Mouse (Mus musculus) kidney, adult 2 months (tissue): ENCODE results near the gene Olfr679. TPM values are rescaled to one million over a fixed set of nuclear protein-coding genes. Genes with fewer than 3 reads are reported as not detected.
"Not testable (repeated sequence)": the region's sequence is repeated elsewhere in the genome, so short reads cannot be mapped to it uniquely, and the experiment has no call there.

Experiments used
- DNase-seq: peaks from one replicate; pipeline ENCODE4 v3.0.0; 2021
- H3K27ac ChIP-seq: fragments of 200-500 bp; 2 replicates; pipeline ENCODE4 v1.5.1; 2012; ENCODE audit warnings: low read depth, low read length, control low read depth, inconsistent platforms; ENCODE audit not compliant: insufficient read depth
- H3K27me3 ChIP-seq: fragments of 200-500 bp; replicated peaks from 2 replicates; pipeline ENCODE4 v1.6.1; 2012; ENCODE audit warnings: mild to moderate bottlenecking, moderate library complexity, low read length, inconsistent platforms; ENCODE audit not compliant: control insufficient read depth, insufficient read depth
- H3K36me3 ChIP-seq: fragments of 200-500 bp; 2 replicates; pipeline ENCODE4 v1.6.1; 2012; ENCODE audit warnings: mild to moderate bottlenecking, moderate library complexity, low read length, inconsistent platforms; ENCODE audit not compliant: control insufficient read depth, insufficient read depth
- H3K4me1 ChIP-seq: fragments of 200-500 bp; 2 replicates; pipeline ENCODE4 v1.6.1; 2011; ENCODE audit warnings: low read length; ENCODE audit not compliant: control insufficient read depth, insufficient read depth
- H3K4me3 ChIP-seq: fragments of 200-500 bp; 2 replicates; pipeline ENCODE4 v1.5.1; 2011; ENCODE audit warnings: mild to moderate bottlenecking, low read depth, low read length, control low read depth; ENCODE audit not compliant: insufficient read depth
- CTCF ChIP-seq: fragments of 200-500 bp; conservative IDR thresholded peaks from 2 replicates; pipeline ENCODE4 v1.5.1; 2011; ENCODE audit warnings: low read depth, mild to moderate bottlenecking, control low read depth, low read length, moderate library complexity, mixed read lengths; ENCODE audit not compliant: insufficient read depth, insufficient read length
- POLR2A ChIP-seq: fragments of 200-500 bp; IDR thresholded peaks from one replicate; pipeline ENCODE4 v1.6.1; 2011; ENCODE audit warnings: low read depth, low read length, control low read depth
- WGBS: fragments of 180-500 bp; shearing (Covaris S2); methylation state at CpG from one replicate; pipeline ENCODE4 v1.1.7; 2018; 5-methylcytosine and 5-hydroxymethylcytosine counted together
- polyA plus RNA-seq: library from polyadenylated mRNA; depleted of rRNA; stranded (reverse); fragments of >200 nt; gene quantifications from 2 replicates; pipeline ENCODE4 v1.2.3, GENCODE M21; 2012; rRNA removed

The Olfr679 gene
- not detected in 2 replicates for polyA plus RNA-seq

DNA sequence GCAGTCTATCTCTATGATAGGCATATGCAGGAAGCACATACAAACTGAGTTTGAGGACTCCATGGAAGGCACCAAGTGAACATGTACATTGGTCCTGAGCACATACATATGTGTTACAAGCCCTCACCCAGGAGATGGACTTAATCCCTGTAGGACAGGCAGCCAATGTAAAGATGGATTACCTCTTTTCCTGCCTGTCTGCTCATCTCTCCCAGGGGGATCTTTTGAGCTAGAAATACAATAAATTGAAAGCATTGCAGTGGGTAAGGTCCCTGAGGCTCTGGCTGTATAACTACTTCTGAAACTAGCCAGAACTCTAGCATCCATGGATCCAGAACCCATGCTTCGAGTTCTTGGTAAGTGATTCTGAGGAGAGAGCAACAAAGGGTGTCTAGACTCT, at the start of gene Olfr679:
Gene Olfr679, plus strand, starts transcription at position 301 of the 400 bp plus-strand sequence.
- no peak for DNase-seq
- WGBS = 55% methylated on average over 1 of the region's 1 CpGs
- TF ChIP-seq CTCF = no peak
- TF ChIP-seq POLR2A = no peak

DNA sequence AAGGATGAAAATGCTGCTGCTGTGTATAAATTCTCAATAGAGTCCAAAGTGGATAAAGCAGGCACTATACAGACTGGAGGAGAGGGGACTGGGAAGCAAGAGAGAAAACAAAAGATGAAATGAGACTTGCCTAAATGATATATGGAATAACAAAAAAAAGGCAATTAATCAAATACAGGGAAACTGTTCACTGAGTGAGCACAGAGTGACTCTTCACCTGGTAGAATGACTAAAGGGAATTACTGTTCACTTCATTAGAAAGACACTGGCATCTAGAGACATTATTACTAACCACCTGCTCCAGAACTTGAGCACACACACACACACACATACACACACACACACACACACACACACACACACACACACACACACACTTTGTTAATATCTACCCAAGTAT, 48.6 kb upstream of the Olfr679 start, which contains the start of gene Olfr676:
Gene Olfr676, plus strand, starts transcription at position 301 of the 400 bp plus-strand sequence.
- DNase-seq = no peak
- Histone ChIP-seq H3K4me3 (no peak within 1 kb of the TSS), H3K27me3 (no peaks in the 10 kb centered on the region), H3K27ac (no peak within 1 kb of the TSS), H3K36me3 (no peaks in the 10 kb centered on the region), H3K4me1 (no peaks in the 10 kb centered on the region)
- TF ChIP-seq POLR2A (no peak), CTCF (no peak)

More for the DNA sequence above, at the start of gene Olfr679:
- no peak within 1 kb of the TSS for H3K27ac ChIP-seq
- H3K36me3 ChIP-seq = no peaks in the 10 kb centered on the region
- no peaks in the 10 kb centered on the region for H3K27me3 ChIP-seq
- no peaks in the 10 kb centered on the region for H3K4me1 ChIP-seq
- no peak within 1 kb of the TSS for H3K4me3 ChIP-seq

GRCm38 (mm10) chr7:105033836-105034235, 47.2 kb upstream of the Olfr679 start:
- not testable (repeated sequence) for H3K27me3 ChIP-seq, DNase-seq, H3K4me1 ChIP-seq, H3K27ac ChIP-seq, H3K36me3 ChIP-seq, H3K4me3 ChIP-seq
- 51% methylated on average over 5 of the region's 5 CpGs for WGBS

DNA sequence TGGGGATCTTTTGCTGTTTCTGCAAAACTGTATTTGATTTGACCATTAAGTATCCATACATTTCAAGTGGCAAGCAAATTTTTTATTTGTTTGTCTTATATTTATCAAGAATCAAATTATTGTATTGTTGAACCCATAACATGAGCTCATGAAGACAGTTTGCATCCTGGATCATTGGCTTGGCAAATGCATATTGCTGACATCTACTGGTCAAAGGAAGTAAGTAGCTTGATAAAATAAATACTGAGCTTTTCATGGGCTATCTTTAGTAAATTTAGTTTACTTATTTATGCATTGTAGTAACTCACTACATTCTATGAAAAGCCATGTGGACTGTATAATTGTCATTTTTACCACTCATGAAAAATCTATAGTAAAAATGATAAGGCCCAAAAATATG, 22.1 kb upstream of the Olfr679 start:
- TF ChIP-seq POLR2A = no peak
- no peak for TF ChIP-seq CTCF
- Histone ChIP-seq H3K4me1 (no peaks in the 10 kb centered on the region), H3K27me3 (no peaks in the 10 kb centered on the region), H3K36me3 (no peaks in the 10 kb centered on the region), H3K4me3 (no peak overlapping the region), H3K27ac (no peak overlapping the region)
- DNase-seq = no peak

DNA sequence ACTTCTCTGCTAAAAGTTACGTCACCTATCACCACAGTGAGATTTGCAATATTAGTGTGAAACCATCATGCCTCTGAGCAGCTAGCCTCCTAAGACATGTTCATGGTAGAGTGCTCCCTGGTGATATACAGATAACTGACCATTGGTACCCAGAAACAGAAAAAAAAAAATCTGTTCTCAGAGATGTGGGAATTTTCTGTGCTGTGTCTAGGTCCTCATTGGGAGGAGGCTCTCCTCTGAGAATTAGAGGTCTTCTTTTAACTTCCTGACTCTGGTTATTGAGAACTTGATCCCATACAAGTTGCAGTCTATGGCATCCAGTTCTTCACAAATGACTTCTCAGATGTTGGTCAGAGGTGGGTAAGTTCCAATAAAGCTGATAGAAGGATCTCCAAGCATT, 16.8 kb upstream of the Olfr679 start, which contains the start of gene Olfr678:
Gene Olfr678, plus strand, starts transcription at position 301 of the 400 bp plus-strand sequence.
- 68% methylated on average over 1 of the region's 1 CpGs for WGBS
- Histone ChIP-seq H3K4me1 (no peaks in the 10 kb centered on the region), H3K4me3 (no peak within 1 kb of the TSS), H3K27ac (no peak within 1 kb of the TSS), H3K27me3 (no peaks in the 10 kb centered on the region), H3K36me3 (no peaks in the 10 kb centered on the region)
- TF ChIP-seq CTCF (no peak), POLR2A (no peak)
- DNase-seq = no peak

DNA sequence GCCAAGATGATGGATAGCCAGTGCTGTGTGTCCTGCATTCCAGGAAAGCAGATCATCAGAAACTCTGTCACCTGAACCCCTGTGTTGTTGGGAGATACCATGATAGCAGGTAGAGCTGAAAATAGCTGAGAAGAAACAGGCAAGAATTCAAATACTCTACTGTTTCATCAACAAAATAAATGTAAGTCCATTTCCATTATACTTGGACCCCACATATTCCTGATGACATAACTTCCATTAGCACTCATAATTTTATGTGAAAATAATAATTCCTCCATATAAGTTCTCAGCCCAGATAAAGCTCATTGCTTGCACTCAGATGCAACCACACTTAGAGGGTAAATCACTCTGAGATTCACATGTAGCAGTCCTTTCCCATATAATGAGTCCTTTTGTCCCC, 11.7 kb downstream of the Olfr679 start, which contains the start of gene Olfr680-ps1:
Gene Olfr680-ps1, minus strand, starts transcription at position 101 of the 400 bp plus-strand sequence.
- not testable (repeated sequence) for DNase-seq, H3K27ac ChIP-seq, H3K4me1 ChIP-seq, H3K36me3 ChIP-seq, H3K27me3 ChIP-seq, H3K4me3 ChIP-seq

DNA sequence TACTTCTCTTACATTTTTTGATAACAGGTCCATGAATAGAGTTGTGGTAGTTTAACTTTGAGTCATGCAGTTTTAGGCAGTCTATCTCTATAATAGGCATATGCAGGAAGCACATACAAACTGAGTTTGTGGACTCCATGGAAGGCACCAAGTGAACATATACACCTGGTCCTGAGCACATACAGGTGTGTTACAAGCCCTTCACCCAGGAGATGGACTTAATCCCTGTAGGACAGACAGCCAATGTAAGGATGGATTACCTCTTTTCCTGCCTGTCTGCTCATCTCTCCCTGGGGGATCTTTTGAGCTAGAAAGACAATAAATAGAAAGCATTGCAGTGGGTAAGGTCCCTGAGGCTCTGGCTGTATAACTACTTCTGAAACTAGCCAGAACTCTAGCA, 35.5 kb downstream of the Olfr679 start, which contains the start of gene Olfr681:
Gene Olfr681, plus strand, starts transcription at position 301 of the 400 bp plus-strand sequence.
- no peak for DNase-seq
- H3K27me3 ChIP-seq = no peaks in the 10 kb centered on the region
- H3K4me1 ChIP-seq = no peaks in the 10 kb centered on the region
- H3K4me3 ChIP-seq = no peak within 1 kb of the TSS
- TF ChIP-seq CTCF (no peak), POLR2A (no peak)
- no peaks in the 10 kb centered on the region for H3K36me3 ChIP-seq
- no peak within 1 kb of the TSS for H3K27ac ChIP-seq

Other genes with a start within 250 kb of the Olfr679 start
- not detected in 2 replicates for gene Usp17lb, start 238.6 kb upstream of the Olfr679 start, polyA plus RNA-seq
- not detected in 2 replicates for gene Usp17la, start 224.2 kb upstream of the Olfr679 start, polyA plus RNA-seq
- gene Olfr665, start 203.2 kb upstream of the Olfr679 start, polyA plus RNA-seq = not detected in 2 replicates
- not detected in 2 replicates for gene Olfr666, start 185.3 kb upstream of the Olfr679 start, polyA plus RNA-seq
- not detected in 2 replicates for gene Olfr667, start 159.7 kb upstream of the Olfr679 start, polyA plus RNA-seq
- not detected in 2 replicates for gene Olfr668, start 153.1 kb upstream of the Olfr679 start, polyA plus RNA-seq
- gene Olfr669, start 147.0 kb upstream of the Olfr679 start, polyA plus RNA-seq = not detected in 2 replicates
- gene Olfr670, start 118.6 kb upstream of the Olfr679 start, polyA plus RNA-seq = not detected in 2 replicates
- not detected in 2 replicates for gene Olfr671, start 102.1 kb upstream of the Olfr679 start, polyA plus RNA-seq
- gene Olfr672, start 79.2 kb upstream of the Olfr679 start, polyA plus RNA-seq = not detected in 2 replicates
- not detected in 2 replicates for gene Olfr675, start 52.7 kb upstream of the Olfr679 start, polyA plus RNA-seq
- not detected in 2 replicates for gene Olfr676, start 48.5 kb upstream of the Olfr679 start, polyA plus RNA-seq
- gene Olfr677, start 29.8 kb upstream of the Olfr679 start, polyA plus RNA-seq = not detected in 2 replicates
- not detected in 2 replicates for gene Olfr678, start 16.7 kb upstream of the Olfr679 start, polyA plus RNA-seq
- not detected in 2 replicates for gene Olfr680-ps1, start 11.6 kb downstream of the Olfr679 start, polyA plus RNA-seq
- gene Olfr681, start 35.6 kb downstream of the Olfr679 start, polyA plus RNA-seq = not detected in 2 replicates
- gene Olfr683, start 65.8 kb downstream of the Olfr679 start, polyA plus RNA-seq = not detected in 2 replicates
- not detected in 2 replicates for gene Olfr684, start 82.4 kb downstream of the Olfr679 start, polyA plus RNA-seq
- not detected in 2 replicates for gene Olfr685, start 104.8 kb downstream of the Olfr679 start, polyA plus RNA-seq
- not detected in 2 replicates for gene Olfr686, start 126.3 kb downstream of the Olfr679 start, polyA plus RNA-seq
- not detected in 2 replicates for gene Olfr688, start 206.9 kb downstream of the Olfr679 start, polyA plus RNA-seq
- gene Olfr689, start 230.0 kb downstream of the Olfr679 start, polyA plus RNA-seq = not detected in 2 replicates